Mouse (Mus musculus) intestine, postnatal 0 days (tissue): Measurements from ENCODE around the gene Tle4. TPM values are rescaled to one million over a fixed set of nuclear protein-coding genes. Genes with fewer than 3 reads are reported as not detected.

ENCODE experiments used
- ATAC-seq: fragments of 200-750 bp; cut with Nextera tagmentation; 2 replicates; pipeline ENCODE4 v1.8.0; 2017; ENCODE audit warnings: mild to moderate bottlenecking, moderate TSS enrichment, moderate library complexity
- H3K27ac ChIP-seq: fragments of 300-500 bp; sonication (generic); 2 replicates; pipeline ENCODE4 v1.5.1; 2014; ENCODE audit warnings: mild to moderate bottlenecking, low read depth, low read length, moderate library complexity
- H3K27me3 ChIP-seq: fragments of 300-500 bp; sonication (generic); replicated peaks from 2 replicates; pipeline ENCODE4 v1.6.1; 2014; ENCODE audit warnings: low read length, mixed read lengths; ENCODE audit not compliant: control insufficient read depth, insufficient read depth
- H3K36me3 ChIP-seq: fragments of 300-500 bp; sonication (generic); 2 replicates; pipeline ENCODE4 v1.6.1; 2014; ENCODE audit warnings: mild to moderate bottlenecking, moderate library complexity; ENCODE audit not compliant: control insufficient read depth, insufficient read depth
- H3K4me1 ChIP-seq: fragments of 300-500 bp; sonication (generic); replicated peaks from 2 replicates; pipeline ENCODE4 v1.6.1; 2014; ENCODE audit warnings: antibody characterized with exemption, low read length, mixed read lengths; ENCODE audit not compliant: control insufficient read depth, insufficient read depth
- H3K4me2 ChIP-seq: fragments of 300-500 bp; sonication (generic); replicated peaks from 2 replicates; pipeline ENCODE4 v1.6.1; 2014; ENCODE audit warnings: low read depth, mild to moderate bottlenecking, moderate library complexity
- H3K4me3 ChIP-seq: fragments of 300-500 bp; sonication (generic); 2 replicates; pipeline ENCODE4 v1.5.1; 2014; ENCODE audit warnings: low read depth, low read length
- H3K9ac ChIP-seq: fragments of 300-500 bp; sonication (generic); 2 replicates; pipeline ENCODE4 v1.6.1; 2014; ENCODE audit warnings: mild to moderate bottlenecking, low read depth, low read length
- H3K9me3 ChIP-seq: fragments of 300-500 bp; sonication (generic); 2 replicates; pipeline ENCODE4 v1.6.1; 2016; ENCODE audit warnings: mixed run types; ENCODE audit not compliant: control insufficient read depth
- CTCF ChIP-seq: sonication (generic); IDR thresholded peaks from 2 replicates; pipeline ENCODE4 v1.5.1; 2016; ENCODE audit warnings: low read depth, mild to moderate bottlenecking, control low read depth, antibody characterized with exemption, moderate library complexity
- WGBS: fragments of 180-500 bp; shearing (Covaris S2); extraction: QIAGEN DNeasy Blood & Tissue Kit; methylation state at CpG from one replicate; pipeline ENCODE4 v1.1.7; 2014; 5-methylcytosine and 5-hydroxymethylcytosine counted together
- polyA plus RNA-seq: library from polyadenylated mRNA; unstranded; fragments of >200 nt; fragmentation: Nextera tagmentation; extraction: Ambion mirVana; gene quantifications from 2 replicates; pipeline ENCODE4 v1.2.1, GENCODE M21; 2015

The Tle4 gene
- polyA plus RNA-seq, 1 experiment from 2014 or later = 18.5 TPM

DNA sequence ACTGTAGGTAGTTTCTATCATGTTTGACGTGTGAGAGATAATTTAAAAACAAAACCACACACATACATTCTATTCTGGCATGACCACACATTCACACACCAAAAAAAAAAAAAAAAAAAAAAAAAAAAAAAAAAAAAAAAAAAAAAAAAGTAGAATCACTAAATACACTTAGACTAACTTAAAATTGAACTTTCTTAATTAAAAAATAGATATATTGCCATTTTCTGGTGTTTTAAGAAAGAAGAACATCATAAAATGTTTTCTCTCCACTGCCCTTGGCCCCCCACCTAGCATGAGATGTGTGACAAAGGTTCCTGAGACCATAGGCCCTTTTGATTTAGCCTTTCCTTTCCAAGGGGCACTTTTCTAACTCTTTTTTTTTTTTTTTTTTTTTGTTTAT, 54.5 kb downstream of the Tle4 start:
- TF ChIP-seq CTCF = no peak
- no peak overlapping the region for H3K27ac ChIP-seq
- no peak overlapping the region for H3K4me2 ChIP-seq
- H3K36me3 ChIP-seq = no peaks in the 10 kb centered on the region
- no peak overlapping the region for H3K9ac ChIP-seq
- no peak overlapping the region for H3K4me3 ChIP-seq
- no peaks in the 10 kb centered on the region for H3K27me3 ChIP-seq
- no peaks in the 10 kb centered on the region for H3K4me1 ChIP-seq
- WGBS = 94% methylated on average over 1 of the region's 1 CpGs
- no peaks in the 10 kb centered on the region for H3K9me3 ChIP-seq
- ATAC-seq = no peak

DNA sequence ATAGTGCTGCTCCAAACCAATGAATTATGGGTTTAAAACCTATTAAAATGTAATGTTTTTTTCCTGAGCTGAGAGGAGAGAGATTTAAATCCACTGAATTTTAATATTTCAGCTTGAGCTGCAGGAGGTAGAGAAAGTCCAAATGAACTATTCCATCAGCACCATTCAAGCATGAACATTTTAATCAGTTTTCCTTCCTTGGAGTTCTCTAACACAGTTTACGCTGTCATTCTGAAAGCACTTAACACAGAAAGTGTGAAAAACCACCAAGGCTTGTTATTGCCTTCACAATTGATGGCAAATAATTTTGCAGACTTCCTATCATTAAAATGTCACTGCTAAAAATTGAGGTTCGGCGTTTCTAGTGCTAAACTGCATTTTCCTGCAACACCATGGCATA, 57.2 kb downstream of the Tle4 start:
- Histone ChIP-seq H3K36me3 (no peaks in the 10 kb centered on the region), H3K9me3 (no peaks in the 10 kb centered on the region), H3K27ac (no peak overlapping the region), H3K4me2 (no peak overlapping the region), H3K27me3 (no peaks in the 10 kb centered on the region), H3K9ac (no peak overlapping the region), H3K4me1 (no peaks in the 10 kb centered on the region), H3K4me3 (no peak overlapping the region)
- no peak for ATAC-seq
- 88% methylated on average over 3 of the region's 3 CpGs for WGBS
- no peak for TF ChIP-seq CTCF

DNA sequence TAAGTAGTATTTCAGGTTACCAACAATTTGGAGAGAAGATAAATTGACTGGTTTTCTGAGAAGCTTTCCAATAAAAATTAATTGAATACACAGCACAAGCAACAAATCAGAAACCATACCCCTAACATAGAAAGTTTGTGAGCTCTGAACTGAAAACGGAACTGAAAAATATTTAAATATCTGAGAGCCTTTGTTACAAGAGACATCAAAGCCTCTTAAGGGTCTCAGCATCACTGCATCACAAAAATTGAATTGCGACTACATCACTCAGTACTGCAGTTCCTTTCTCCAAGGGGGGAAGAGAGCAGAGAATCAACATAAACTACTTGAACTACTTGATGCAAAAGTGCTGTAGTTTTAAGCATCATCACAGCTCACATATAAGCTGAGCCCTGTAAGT, 61.2 kb downstream of the Tle4 start:
- no peaks in the 10 kb centered on the region for H3K27me3 ChIP-seq
- no peaks in the 10 kb centered on the region for H3K4me1 ChIP-seq
- no peak overlapping the region for H3K9ac ChIP-seq
- no peak overlapping the region for H3K27ac ChIP-seq
- H3K36me3 ChIP-seq = no peaks in the 10 kb centered on the region; the same call in 1 of the 2 replicates
- H3K9me3 ChIP-seq = no peaks in the 10 kb centered on the region
- H3K4me2 ChIP-seq = no peak overlapping the region
- no peak for TF ChIP-seq CTCF
- no peak for ATAC-seq
- H3K4me3 ChIP-seq = no peak overlapping the region
- 92% methylated on average over 2 of the region's 2 CpGs for WGBS

DNA sequence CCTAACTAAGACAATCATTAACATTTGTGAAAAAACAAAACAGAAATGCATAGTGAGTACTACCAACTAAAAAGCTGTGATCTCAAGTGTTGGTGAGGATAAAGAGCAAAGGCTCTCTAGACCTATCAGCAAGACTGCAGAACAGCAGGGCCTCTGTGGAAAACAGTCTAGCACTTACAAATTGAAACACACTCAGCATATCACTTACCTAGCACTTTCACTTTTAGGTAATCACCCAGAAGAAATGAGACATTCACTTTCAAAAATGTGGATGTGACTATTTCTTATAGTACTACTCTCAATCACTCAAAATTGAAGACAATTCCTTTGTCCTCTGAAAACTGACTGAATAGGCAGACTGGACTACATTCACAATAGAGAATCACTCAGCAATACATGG, 63.4 kb downstream of the Tle4 start:
- H3K36me3 ChIP-seq = no peaks in the 10 kb centered on the region; the same call in 1 of the 2 replicates
- H3K4me1 ChIP-seq = no peaks in the 10 kb centered on the region

DNA sequence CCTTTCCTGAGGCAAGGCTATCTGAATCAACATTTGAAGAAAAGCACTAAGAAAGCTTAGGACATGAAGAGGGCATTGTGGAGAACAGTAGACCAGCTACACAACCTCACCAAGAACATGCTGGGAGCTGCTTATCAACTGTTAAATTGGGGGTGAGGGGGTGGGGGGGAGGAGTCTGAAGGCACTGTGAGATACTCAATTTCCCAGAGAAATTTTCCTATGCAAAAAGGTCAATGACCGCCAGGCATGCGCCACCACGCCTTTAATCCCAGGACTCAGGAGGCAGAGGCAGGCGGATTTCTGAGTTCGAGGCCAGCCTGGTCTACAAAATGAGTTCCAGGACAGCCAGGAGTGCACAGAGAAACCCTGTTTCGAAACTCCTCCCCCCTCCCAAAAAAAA, 65.0 kb downstream of the Tle4 start:
- no peak overlapping the region for H3K9ac ChIP-seq
- H3K4me1 ChIP-seq = no peaks in the 10 kb centered on the region
- TF ChIP-seq CTCF = no peak
- WGBS = 94% methylated on average over 6 of the region's 6 CpGs
- no peaks in the 10 kb centered on the region for H3K9me3 ChIP-seq
- no peaks in the 10 kb centered on the region for H3K27me3 ChIP-seq
- no peaks in the 10 kb centered on the region; the same call in 1 of the 2 replicates for H3K36me3 ChIP-seq
- no peak overlapping the region for H3K4me3 ChIP-seq
- ATAC-seq = no peak
- H3K4me2 ChIP-seq = no peak overlapping the region
- no peak overlapping the region for H3K27ac ChIP-seq

More for the DNA sequence above, 63.4 kb downstream of the Tle4 start:
- Histone ChIP-seq H3K9me3 (no peaks in the 10 kb centered on the region), H3K4me3 (no peak overlapping the region), H3K9ac (no peak overlapping the region), H3K4me2 (no peak overlapping the region), H3K27ac (no peak overlapping the region), H3K27me3 (no peaks in the 10 kb centered on the region)
- ATAC-seq = no peak
- TF ChIP-seq CTCF = no peak

DNA sequence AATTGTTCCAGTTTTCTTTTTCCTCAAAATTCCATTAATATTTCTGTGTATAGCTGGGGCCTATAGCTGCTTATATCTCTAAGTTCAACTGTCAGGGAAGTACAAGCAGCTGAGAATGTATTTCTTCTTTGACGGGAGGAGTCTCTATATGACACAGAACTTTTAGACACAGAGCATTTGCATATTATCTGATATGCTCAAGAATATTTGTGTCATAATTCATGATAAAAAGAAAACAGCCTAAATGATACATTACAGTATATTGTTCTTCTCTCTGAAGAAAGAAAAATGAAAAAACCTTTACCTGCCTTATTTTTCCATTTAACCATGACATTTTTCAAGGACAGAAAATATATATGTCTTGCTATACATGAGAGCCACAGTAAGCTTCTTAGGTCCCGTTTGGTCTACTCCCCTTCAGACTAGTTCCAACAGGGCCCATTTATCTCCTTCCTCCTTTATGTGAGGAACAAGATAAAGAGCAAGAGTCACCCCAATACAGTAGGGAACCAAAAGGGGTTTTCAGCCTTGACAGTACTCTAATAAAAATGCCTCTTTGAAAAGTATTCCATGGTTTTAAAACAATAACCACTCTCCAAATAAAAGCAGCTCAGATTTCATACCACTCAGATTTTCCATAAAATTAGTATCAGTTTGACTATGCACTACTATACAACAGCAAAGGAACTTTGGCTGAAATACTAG, 77.6 kb downstream of the Tle4 start:
- TF ChIP-seq CTCF = no peak
- H3K4me2 ChIP-seq = no peak overlapping the region
- 63% methylated on average over 2 of the region's 2 CpGs for WGBS
- H3K9me3 ChIP-seq = no peaks in the 10 kb centered on the region
- H3K4me1 ChIP-seq = no peaks in the 10 kb centered on the region
- H3K27ac ChIP-seq = no peak overlapping the region
- no peaks in the 10 kb centered on the region for H3K27me3 ChIP-seq
- no peak overlapping the region for H3K4me3 ChIP-seq
- no peaks in the 10 kb centered on the region for H3K36me3 ChIP-seq
- no peak for ATAC-seq
- no peak overlapping the region for H3K9ac ChIP-seq
